Mouse (Mus musculus): Measurements from ENCODE around the gene B4galt1. TPM values are rescaled to one million over a fixed set of nuclear protein-coding genes. Genes with fewer than 3 reads are reported as not detected.

B4galt1 gene
- polyA plus RNA-seq, 1 experiment from 2014 or later: 60.6 TPM

GRCm38 (mm10) chr4:40777116-40777515, 76.7 kb downstream of the B4galt1 start:
- Histone ChIP-seq H3K27ac (replicated peaks in 1 of 2; ENCODE audit: control insufficient read depth in 1 of 2, insufficient read depth in 1 of 2, low read depth in 2 of 2, low read length in 2 of 2) (no peak overlapping the region), H3K36me3 (ENCODE audit: control insufficient read depth, insufficient read depth, low read length) (no peaks in the 10 kb centered on the region), H3K27me3 (ENCODE audit: control insufficient read depth, insufficient read depth, low read length) (no peaks in the 10 kb centered on the region), H3K9me3 (ENCODE audit: control insufficient read depth, low read length) (no peaks in the 10 kb centered on the region), H3K4me2 (ENCODE audit: low read length) (no peak overlapping the region), H3K4me1 (ENCODE audit: control insufficient read depth in 2 of 2, insufficient read depth in 2 of 2, low read length in 2 of 2) (peaks cover 16 to 18% of the 10 kb centered on the region in 2 experiments), H3K9ac (ENCODE audit: low read length) (no peak overlapping the region), H3K4me3 (ENCODE audit: control insufficient read depth in 1 of 2, insufficient read depth in 1 of 2, low read depth in 1 of 2, low read length in 2 of 2) (no peak overlapping the region)
- ATAC-seq (ENCODE audit: insufficient number of reproducible peaks, insufficient read depth, low FRiP score, low read depth): no peak
- 23% methylated on average over 2 of the region's 2 CpGs for WGBS

- 80% methylated on average over 4 of the region's 4 CpGs for WGBS
- no peaks in the 10 kb centered on the region for H3K27me3 ChIP-seq (ENCODE audit: control insufficient read depth, insufficient read depth, low read length)
Measured at GRCm38 (mm10) chr4:40776416-40776815, 77.4 kb downstream of the B4galt1 start.

DNA sequence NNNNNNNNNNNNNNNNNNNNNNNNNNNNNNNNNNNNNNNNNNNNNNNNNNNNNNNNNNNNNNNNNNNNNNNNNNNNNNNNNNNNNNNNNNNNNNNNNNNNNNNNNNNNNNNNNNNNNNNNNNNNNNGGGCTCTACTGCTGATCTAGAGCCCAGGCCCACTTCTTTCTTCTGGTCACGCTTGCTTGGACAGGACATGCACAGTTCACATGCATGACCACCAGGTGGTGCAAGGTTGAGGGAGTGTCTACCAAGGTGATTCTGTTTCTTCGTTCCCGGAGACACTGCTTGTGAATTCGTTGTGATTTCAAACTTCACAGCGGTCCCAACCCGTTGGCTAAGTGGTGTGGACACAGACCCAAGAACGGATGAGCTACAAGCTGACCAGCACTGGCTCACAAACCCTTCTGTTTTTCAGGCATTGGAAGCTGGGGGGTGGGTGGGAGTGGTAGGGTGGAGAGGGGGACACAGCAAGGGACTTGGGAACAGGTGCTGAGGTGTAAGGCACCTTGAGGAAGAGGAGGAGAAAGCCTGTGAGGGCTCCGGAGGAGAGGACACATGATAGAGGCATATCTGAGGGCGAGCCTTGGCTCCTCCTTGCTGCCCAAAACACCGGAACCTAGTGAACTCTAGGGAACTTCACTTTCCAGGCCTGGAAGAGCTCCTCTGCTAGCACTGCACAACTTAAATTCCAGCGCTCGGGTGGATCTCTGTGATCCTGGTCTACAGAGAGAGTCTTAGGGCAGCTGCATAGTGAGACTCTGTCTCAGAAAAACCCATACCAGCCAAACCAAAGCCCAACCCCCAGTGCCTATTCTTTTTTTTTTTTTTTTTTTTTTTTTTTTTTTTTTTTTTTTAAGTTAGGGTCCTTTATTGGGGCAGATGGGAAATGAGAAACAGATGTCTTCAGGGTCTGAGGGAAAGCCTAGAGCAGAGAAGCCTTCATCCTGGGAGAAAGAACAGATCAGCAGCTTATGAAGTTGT, 79.2 kb downstream of the B4galt1 start:
- H3K36me3 ChIP-seq (ENCODE audit: control insufficient read depth, insufficient read depth, low read length): no peaks in the 10 kb centered on the region
- H3K4me3 ChIP-seq (ENCODE audit: control insufficient read depth in 1 of 2, insufficient read depth in 1 of 2, low read depth in 1 of 2, low read length in 2 of 2): peak overlapping the region; percentile 19 to 27; a peak in 3 of 4 replicates
- peak overlapping the region; percentile 65 for H3K9ac ChIP-seq (ENCODE audit: low read length)
- H3K4me2 ChIP-seq (ENCODE audit: low read length): peak overlapping the region; percentile 74
- no peaks in the 10 kb centered on the region for H3K9me3 ChIP-seq (ENCODE audit: control insufficient read depth, low read length)
- peak overlapping the region in 1 of 2 experiments; percentile 50; a peak in 2 of 4 replicates for H3K27ac ChIP-seq (replicated peaks in 1 of 2; ENCODE audit: control insufficient read depth in 1 of 2, insufficient read depth in 1 of 2, low read depth in 2 of 2, low read length in 2 of 2)
- peak; percentile 52; the same call in 1 of the 2 replicates for ATAC-seq (ENCODE audit: insufficient number of reproducible peaks, insufficient read depth, low FRiP score, low read depth)
- peaks cover 7 to 9% of the 10 kb centered on the region in 2 experiments for H3K4me1 ChIP-seq (ENCODE audit: control insufficient read depth in 2 of 2, insufficient read depth in 2 of 2, low read length in 2 of 2)
- no peaks in the 10 kb centered on the region for H3K27me3 ChIP-seq (ENCODE audit: control insufficient read depth, insufficient read depth, low read length)
- 15% methylated on average over 12 of the region's 12 CpGs for WGBS

More at GRCm38 (mm10) chr4:40776416-40776815, 77.4 kb downstream of the B4galt1 start:
- Histone ChIP-seq H3K4me3 (ENCODE audit: control insufficient read depth in 1 of 2, insufficient read depth in 1 of 2, low read depth in 1 of 2, low read length in 2 of 2) (no peak overlapping the region), H3K36me3 (ENCODE audit: control insufficient read depth, insufficient read depth, low read length) (no peaks in the 10 kb centered on the region), H3K4me2 (ENCODE audit: low read length) (no peak overlapping the region), H3K27ac (replicated peaks in 1 of 2; ENCODE audit: control insufficient read depth in 1 of 2, insufficient read depth in 1 of 2, low read depth in 2 of 2, low read length in 2 of 2) (no peak overlapping the region), H3K9ac (ENCODE audit: low read length) (no peak overlapping the region), H3K4me1 (ENCODE audit: control insufficient read depth in 2 of 2, insufficient read depth in 2 of 2, low read length in 2 of 2) (peaks cover 9 to 11% of the 10 kb centered on the region in 2 experiments), H3K9me3 (ENCODE audit: control insufficient read depth, low read length) (no peaks in the 10 kb centered on the region)
- no peak for ATAC-seq (ENCODE audit: insufficient number of reproducible peaks, insufficient read depth, low FRiP score, low read depth)

DNA sequence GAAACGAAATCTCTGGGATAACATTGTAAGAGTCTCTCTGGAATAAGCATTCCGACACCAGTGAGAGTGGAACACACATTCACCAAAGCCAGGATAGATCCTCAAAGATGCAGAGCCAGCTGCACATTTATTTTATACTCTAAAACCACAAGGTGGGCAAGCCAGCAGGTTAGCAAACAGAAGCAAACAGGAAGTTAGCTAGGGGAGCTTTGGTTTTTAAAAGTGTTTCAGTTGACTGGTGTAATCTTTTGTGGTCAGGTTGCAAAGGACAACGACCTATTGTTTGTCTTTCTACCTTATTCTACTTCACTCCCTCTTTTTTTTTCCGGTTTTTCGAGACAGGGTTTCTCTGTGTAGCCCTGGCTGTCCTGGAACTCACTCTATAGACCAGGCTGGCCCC, 93.9 kb downstream of the B4galt1 start:
- ATAC-seq (ENCODE audit: insufficient number of reproducible peaks, insufficient read depth, low FRiP score, low read depth): no peak
- H3K9me3 ChIP-seq (ENCODE audit: control insufficient read depth, low read length): no peaks in the 10 kb centered on the region
- no peaks in the 10 kb centered on the region for H3K27me3 ChIP-seq (ENCODE audit: control insufficient read depth, insufficient read depth, low read length)
- H3K36me3 ChIP-seq (ENCODE audit: control insufficient read depth, insufficient read depth, low read length): peaks cover 9% of the 10 kb centered on the region
- H3K27ac ChIP-seq (replicated peaks in 1 of 2; ENCODE audit: control insufficient read depth in 1 of 2, insufficient read depth in 1 of 2, low read depth in 2 of 2, low read length in 2 of 2): no peak overlapping the region
- 52% methylated on average over 5 of the region's 5 CpGs for WGBS
- H3K4me2 ChIP-seq (ENCODE audit: low read length): no peak overlapping the region
- no peak overlapping the region for H3K9ac ChIP-seq (ENCODE audit: low read length)
- H3K4me3 ChIP-seq (ENCODE audit: control insufficient read depth in 1 of 2, insufficient read depth in 1 of 2, low read depth in 1 of 2, low read length in 2 of 2): no peak overlapping the region
- H3K4me1 ChIP-seq (ENCODE audit: control insufficient read depth in 2 of 2, insufficient read depth in 2 of 2, low read length in 2 of 2): peaks cover 2 to 4% of the 10 kb centered on the region in 2 experiments; a peak in 1 of 4 replicates

DNA sequence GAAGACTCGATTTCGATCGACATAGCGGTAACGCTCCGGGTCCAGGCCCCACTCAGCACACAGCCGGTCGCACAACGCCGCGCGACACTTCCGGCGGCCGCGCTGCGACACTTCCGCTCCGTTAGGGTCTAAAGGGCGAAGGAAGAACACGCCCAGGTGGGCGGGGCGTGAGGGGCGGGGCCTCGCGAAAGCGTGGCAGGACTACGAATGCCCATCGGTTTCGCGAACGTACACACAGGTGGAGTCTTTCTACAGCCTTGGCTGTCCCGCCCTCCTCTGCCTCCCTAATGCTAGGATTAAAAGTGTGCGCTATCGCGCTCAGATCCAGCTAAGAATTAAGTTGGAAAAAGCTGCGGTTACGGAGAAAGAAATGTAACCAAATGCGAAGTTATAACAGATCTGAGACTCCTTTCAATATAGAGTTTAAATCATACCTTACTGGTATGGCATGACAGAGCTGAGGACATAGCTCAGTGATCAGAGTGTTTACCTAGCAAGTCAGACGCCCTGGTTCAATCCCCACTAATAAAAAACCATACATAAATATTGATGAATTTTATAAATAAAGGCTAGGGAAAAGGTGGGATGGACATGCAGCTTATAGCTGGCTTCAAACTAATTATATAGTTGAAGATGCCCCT, 95.9 kb downstream of the B4galt1 start, which contains the start of gene Smu1:
TSS of gene Smu1 (minus strand) at position 144 of the 641 bp plus-strand sequence.
- Histone ChIP-seq H3K27me3 (ENCODE audit: control insufficient read depth, insufficient read depth, low read length) (no peaks in the 10 kb centered on the region), H3K9ac (ENCODE audit: low read length) (peak within 1 kb of the TSS; percentile 90), H3K4me1 (ENCODE audit: control insufficient read depth in 2 of 2, insufficient read depth in 2 of 2, low read length in 2 of 2) (peaks cover 2 to 4% of the 10 kb centered on the region in 2 experiments; a peak in 1 of 4 replicates), H3K27ac (replicated peaks in 1 of 2; ENCODE audit: control insufficient read depth in 1 of 2, insufficient read depth in 1 of 2, low read depth in 2 of 2, low read length in 2 of 2) (peak within 1 kb of the TSS; percentile 29 to 59; a peak in 3 of 4 replicates), H3K36me3 (ENCODE audit: control insufficient read depth, insufficient read depth, low read length) (peaks cover 29% of the 10 kb centered on the region), H3K4me2 (ENCODE audit: low read length) (peak within 1 kb of the TSS; percentile 73), H3K4me3 (ENCODE audit: control insufficient read depth in 1 of 2, insufficient read depth in 1 of 2, low read depth in 1 of 2, low read length in 2 of 2) (peak within 1 kb of the TSS; percentile 84 to 93), H3K9me3 (ENCODE audit: control insufficient read depth, low read length) (no peaks in the 10 kb centered on the region)
- ATAC-seq (ENCODE audit: insufficient number of reproducible peaks, insufficient read depth, low FRiP score, low read depth): peak; percentile 96
- WGBS: under 1% methylated on average over 40 of the region's 40 CpGs

GRCm38 (mm10) chr4:40757157-40757779, 96.5 kb downstream of the B4galt1 start:
- H3K36me3 ChIP-seq (ENCODE audit: control insufficient read depth, insufficient read depth, low read length): peaks cover 34% of the 10 kb centered on the region
- WGBS: under 1% methylated on average over 39 of the region's 39 CpGs
- peak; percentile 55; the same call in 1 of the 2 replicates for ATAC-seq (ENCODE audit: insufficient number of reproducible peaks, insufficient read depth, low FRiP score, low read depth)
- H3K27ac ChIP-seq (replicated peaks in 1 of 2; ENCODE audit: control insufficient read depth in 1 of 2, insufficient read depth in 1 of 2, low read depth in 2 of 2, low read length in 2 of 2): peak overlapping the region; percentile 29 to 59; a peak in 3 of 4 replicates
- peak overlapping the region; percentile 90 for H3K9ac ChIP-seq (ENCODE audit: low read length)
- H3K9me3 ChIP-seq (ENCODE audit: control insufficient read depth, low read length): no peaks in the 10 kb centered on the region
- peaks cover 2 to 4% of the 10 kb centered on the region in 2 experiments; a peak in 1 of 4 replicates for H3K4me1 ChIP-seq (ENCODE audit: control insufficient read depth in 2 of 2, insufficient read depth in 2 of 2, low read length in 2 of 2)
- no peaks in the 10 kb centered on the region for H3K27me3 ChIP-seq (ENCODE audit: control insufficient read depth, insufficient read depth, low read length)
- H3K4me3 ChIP-seq (ENCODE audit: control insufficient read depth in 1 of 2, insufficient read depth in 1 of 2, low read depth in 1 of 2, low read length in 2 of 2): peak overlapping the region; percentile 84 to 93
- peak overlapping the region; percentile 73 for H3K4me2 ChIP-seq (ENCODE audit: low read length)

All from heart, embryonic 14.5 days (tissue).